Mouse (Mus musculus) kidney, embryonic 16.5 days (tissue): ENCODE results near the gene 1810010D01Rik. TPM values are rescaled to one million over a fixed set of nuclear protein-coding genes. Genes with fewer than 3 reads are reported as not detected.

Source experiments
- ATAC-seq: fragments of 200-750 bp; cut with Nextera tagmentation; 2 replicates; pipeline ENCODE4 v1.8.0; 2017; ENCODE audit warnings: moderate TSS enrichment; ENCODE audit not compliant: low FRiP score, low TSS enrichment
- H3K27ac ChIP-seq: fragments of 300-500 bp; sonication (generic); 2 replicates; pipeline ENCODE4 v1.5.1; 2014; ENCODE audit warnings: low read length
- H3K27me3 ChIP-seq: fragments of 300-500 bp; sonication (generic); 2 replicates; pipeline ENCODE4 v1.6.1; 2014; ENCODE audit warnings: low read length, control low read depth, mixed read lengths; ENCODE audit not compliant: insufficient read depth
- H3K36me3 ChIP-seq: fragments of 300-500 bp; sonication (generic); 2 replicates; pipeline ENCODE4 v1.6.1; 2014; ENCODE audit warnings: low read length, control low read depth, mixed read lengths; ENCODE audit not compliant: insufficient read depth
- H3K4me1 ChIP-seq: fragments of 300-500 bp; sonication (generic); 2 replicates; pipeline ENCODE4 v1.6.1; 2014; ENCODE audit warnings: low read length, control low read depth, mixed read lengths; ENCODE audit not compliant: insufficient read depth
- H3K4me2 ChIP-seq: fragments of 300-500 bp; sonication (generic); replicated peaks from 2 replicates; pipeline ENCODE4 v1.6.1; 2014; ENCODE audit warnings: low read depth, low read length
- H3K4me3 ChIP-seq: fragments of 300-500 bp; sonication (generic); 2 replicates; pipeline ENCODE4 v1.5.1; 2014; ENCODE audit warnings: mild to moderate bottlenecking, low read length
- H3K9ac ChIP-seq: fragments of 300-500 bp; sonication (generic); replicated peaks from 2 replicates; pipeline ENCODE4 v1.6.1; 2014; ENCODE audit warnings: low read length
- H3K9me3 ChIP-seq: fragments of 300-500 bp; sonication (generic); 2 replicates; pipeline ENCODE4 v1.6.1; 2016; ENCODE audit warnings: low read length, control low read depth
- WGBS: fragments of 180-500 bp; shearing (Covaris S2); extraction: QIAGEN DNeasy Blood & Tissue Kit; methylation state at CpG from one replicate; pipeline ENCODE4 v1.1.7; 2014; 5-methylcytosine and 5-hydroxymethylcytosine counted together
- polyA plus RNA-seq: library from polyadenylated mRNA; unstranded; fragments of >200 nt; fragmentation: Nextera tagmentation; extraction: Ambion mirVana; gene quantifications from 2 replicates; pipeline ENCODE4 v1.2.1, GENCODE M21; 2015

Gene 1810010D01Rik
- 0.27 and 0.30 TPM in 2 replicates for polyA plus RNA-seq

- Histone ChIP-seq H3K9me3 (no peaks in the 10 kb centered on the region), H3K27me3 (no peaks in the 10 kb centered on the region), H3K4me3 (no peak within 1 kb of the TSS), H3K4me1 (peaks cover 30% of the 10 kb centered on the region), H3K36me3 (no peaks in the 10 kb centered on the region), H3K27ac (peak within 1 kb of the TSS; percentile 93; the same call in 1 of the 2 replicates), H3K9ac (no peak within 1 kb of the TSS), H3K4me2 (no peak within 1 kb of the TSS)
- 76% methylated on average over 4 of the region's 4 CpGs for WGBS
- no peak for ATAC-seq
Observed at GRCm38 (mm10) chr7:145208006-145208405, at the start of gene 1810010D01Rik. TSS of gene 1810010D01Rik (minus strand) at chr7:145208119.

- Histone ChIP-seq H3K9ac (0 out of 2 replicates have a peak overlapping the region, but pooled peaks have one; percentile 16), H3K9me3 (no peaks in the 10 kb centered on the region), H3K36me3 (peaks cover 29% of the 10 kb centered on the region), H3K27me3 (no peaks in the 10 kb centered on the region), H3K27ac (no peak overlapping the region), H3K4me3 (no peak overlapping the region), H3K4me2 (no peak overlapping the region), H3K4me1 (0 out of 2 replicates have a peak, but pooled peaks cover 3% of the 10 kb centered on the region)
- 95% methylated on average over 1 of the region's 1 CpGs for WGBS
- no peak for ATAC-seq
Observed at GRCm38 (mm10) chr7:145256092-145256491, 48.2 kb upstream of the 1810010D01Rik start.

GRCm38 (mm10) chr7:145253986-145254630, 46.2 kb upstream of the 1810010D01Rik start:
- Histone ChIP-seq H3K27ac (no peak overlapping the region), H3K9me3 (no peaks in the 10 kb centered on the region), H3K36me3 (peaks cover 22% of the 10 kb centered on the region), H3K9ac (no peak overlapping the region), H3K4me1 (0 out of 2 replicates have a peak, but pooled peaks cover 3% of the 10 kb centered on the region), H3K27me3 (no peaks in the 10 kb centered on the region), H3K4me2 (no peak overlapping the region), H3K4me3 (no peak overlapping the region)
- WGBS: 60% methylated on average over 3 of the region's 3 CpGs
- ATAC-seq: no peak

- Histone ChIP-seq H3K27ac (no peak overlapping the region), H3K36me3 (peaks cover 17% of the 10 kb centered on the region), H3K4me1 (0 out of 2 replicates have a peak, but pooled peaks cover 3% of the 10 kb centered on the region), H3K27me3 (no peaks in the 10 kb centered on the region), H3K4me2 (no peak overlapping the region), H3K4me3 (no peak overlapping the region), H3K9ac (no peak overlapping the region), H3K9me3 (no peaks in the 10 kb centered on the region)
- 26% methylated on average over 8 of the region's 8 CpGs for WGBS
- peak; percentile 56; the same call in 1 of the 2 replicates for ATAC-seq
Observed at GRCm38 (mm10) chr7:145252715-145253476, 45.0 kb upstream of the 1810010D01Rik start.

- WGBS: 53% methylated on average over 9 of the region's 9 CpGs
- Histone ChIP-seq H3K9me3 (no peaks in the 10 kb centered on the region), H3K4me2 (no peak overlapping the region), H3K9ac (no peak overlapping the region), H3K4me3 (no peak overlapping the region), H3K36me3 (peaks cover 4% of the 10 kb centered on the region; the same call in 1 of the 2 replicates), H3K27ac (no peak overlapping the region), H3K4me1 (0 out of 2 replicates have a peak, but pooled peaks cover 3% of the 10 kb centered on the region), H3K27me3 (no peaks in the 10 kb centered on the region)
- no peak for ATAC-seq
Observed at GRCm38 (mm10) chr7:145250225-145250624, 42.3 kb upstream of the 1810010D01Rik start.

GRCm38 (mm10) chr7:145248911-145249310, 41.0 kb upstream of the 1810010D01Rik start:
- H3K9me3 ChIP-seq: no peaks in the 10 kb centered on the region
- no peak overlapping the region for H3K9ac ChIP-seq
- 0 out of 2 replicates have a peak, but pooled peaks cover 3% of the 10 kb centered on the region for H3K4me1 ChIP-seq
- H3K4me2 ChIP-seq: no peak overlapping the region
- H3K27ac ChIP-seq: no peak overlapping the region
- 88% methylated on average over 2 of the region's 2 CpGs for WGBS
- H3K36me3 ChIP-seq: no peaks in the 10 kb centered on the region
- no peak overlapping the region for H3K4me3 ChIP-seq
- H3K27me3 ChIP-seq: no peaks in the 10 kb centered on the region
- no peak for ATAC-seq

DNA sequence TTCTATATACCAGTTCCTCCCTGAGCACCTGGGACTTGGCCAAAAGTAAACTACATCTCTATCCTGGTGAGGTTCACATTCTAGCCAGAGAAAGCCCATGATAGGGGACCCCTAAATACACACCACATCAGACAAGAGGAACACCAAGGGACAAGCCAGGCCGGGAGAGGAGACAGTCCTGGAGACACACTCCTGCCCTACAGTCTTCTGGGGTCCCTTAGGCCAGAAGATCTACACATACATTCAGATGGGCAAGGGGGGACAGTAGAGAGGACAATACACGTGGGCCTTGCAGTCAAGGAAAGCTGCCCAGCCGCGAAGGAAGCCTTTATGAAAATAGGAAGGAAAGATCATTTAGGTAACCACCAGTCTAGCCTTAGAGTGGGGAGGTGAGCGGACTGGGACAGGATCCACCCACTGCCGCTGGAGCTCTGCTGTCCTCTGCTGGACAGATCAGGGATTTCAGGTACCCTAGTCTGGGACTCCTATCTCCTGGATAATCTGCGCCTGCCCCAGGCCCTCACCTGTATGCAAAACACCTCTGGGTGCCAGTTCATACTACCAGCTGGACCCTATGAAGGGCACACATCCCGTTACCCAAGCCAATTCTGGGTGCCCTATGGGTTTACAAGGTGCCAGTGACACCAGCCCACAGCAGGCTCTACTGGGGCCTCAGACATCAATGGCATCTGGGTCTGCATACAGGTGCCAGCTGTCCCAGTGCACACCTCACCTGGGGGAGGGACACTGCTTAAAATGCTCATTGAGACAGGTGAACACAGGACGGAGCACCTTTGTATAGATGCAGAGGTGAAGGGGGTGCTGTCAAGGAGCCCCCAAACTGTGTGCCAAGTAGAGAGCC, 35.2 kb upstream of the 1810010D01Rik start:
- Histone ChIP-seq H3K4me3 (no peak overlapping the region), H3K36me3 (no peaks in the 10 kb centered on the region), H3K27ac (no peak overlapping the region), H3K4me1 (peaks cover 33% of the 10 kb centered on the region), H3K4me2 (no peak overlapping the region), H3K9ac (no peak overlapping the region), H3K9me3 (no peaks in the 10 kb centered on the region), H3K27me3 (no peaks in the 10 kb centered on the region)
- WGBS: 16% methylated on average over 9 of the region's 9 CpGs
- ATAC-seq: peak; percentile 73

DNA sequence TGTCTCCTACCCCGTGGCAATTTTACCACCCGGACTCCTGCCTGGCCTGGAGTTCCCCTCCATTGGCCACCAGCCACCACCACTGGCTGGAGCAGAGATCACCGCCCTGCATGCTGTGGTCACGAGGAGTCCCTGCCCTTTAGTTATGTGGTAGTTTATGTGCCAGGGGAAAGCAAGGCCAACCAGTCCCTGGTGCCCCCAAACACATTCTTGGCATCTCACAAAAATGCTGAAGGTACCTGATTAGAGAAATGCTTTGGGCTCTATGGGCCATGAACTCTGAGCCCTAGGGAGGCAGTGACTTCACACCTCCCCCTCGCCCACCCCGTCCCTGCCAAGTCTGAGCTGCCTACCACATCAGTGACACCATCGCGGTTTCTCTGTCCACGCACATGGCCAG, 34.1 kb upstream of the 1810010D01Rik start:
- 62% methylated on average over 9 of the region's 9 CpGs for WGBS
- Histone ChIP-seq H3K4me3 (no peak overlapping the region), H3K27ac (no peak overlapping the region), H3K36me3 (no peaks in the 10 kb centered on the region), H3K9me3 (no peaks in the 10 kb centered on the region), H3K27me3 (no peaks in the 10 kb centered on the region), H3K9ac (no peak overlapping the region), H3K4me2 (no peak overlapping the region), H3K4me1 (peaks cover 36% of the 10 kb centered on the region)
- ATAC-seq: no peak

DNA sequence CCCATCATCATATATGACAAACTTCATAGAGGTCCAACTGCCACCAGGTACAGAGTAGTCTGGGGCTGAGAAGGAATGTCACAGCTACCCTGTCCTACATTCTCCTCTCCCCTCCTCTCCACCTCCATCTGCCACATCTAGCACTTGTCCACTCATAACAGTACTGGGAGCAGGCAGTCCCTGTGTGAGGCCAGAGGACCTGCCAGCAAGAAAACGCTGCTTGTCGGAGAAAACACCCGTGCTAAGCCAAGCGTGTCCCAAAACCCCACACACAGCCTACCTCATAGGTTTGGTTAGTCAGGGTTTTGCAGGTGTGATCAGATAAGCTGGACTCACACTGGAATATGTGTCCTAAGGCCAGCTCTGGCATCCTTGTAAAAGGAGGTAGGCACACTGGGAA, 33.0 kb upstream of the 1810010D01Rik start:
- no peak for ATAC-seq
- no peak overlapping the region for H3K9ac ChIP-seq
- H3K4me2 ChIP-seq: no peak overlapping the region
- H3K36me3 ChIP-seq: no peaks in the 10 kb centered on the region
- WGBS: 63% methylated on average over 4 of the region's 4 CpGs
- H3K27me3 ChIP-seq: no peaks in the 10 kb centered on the region
- H3K27ac ChIP-seq: no peak overlapping the region
- no peak overlapping the region for H3K4me3 ChIP-seq
- peaks cover 36% of the 10 kb centered on the region for H3K4me1 ChIP-seq
- H3K9me3 ChIP-seq: no peaks in the 10 kb centered on the region
